In the genomic region with DNA sequence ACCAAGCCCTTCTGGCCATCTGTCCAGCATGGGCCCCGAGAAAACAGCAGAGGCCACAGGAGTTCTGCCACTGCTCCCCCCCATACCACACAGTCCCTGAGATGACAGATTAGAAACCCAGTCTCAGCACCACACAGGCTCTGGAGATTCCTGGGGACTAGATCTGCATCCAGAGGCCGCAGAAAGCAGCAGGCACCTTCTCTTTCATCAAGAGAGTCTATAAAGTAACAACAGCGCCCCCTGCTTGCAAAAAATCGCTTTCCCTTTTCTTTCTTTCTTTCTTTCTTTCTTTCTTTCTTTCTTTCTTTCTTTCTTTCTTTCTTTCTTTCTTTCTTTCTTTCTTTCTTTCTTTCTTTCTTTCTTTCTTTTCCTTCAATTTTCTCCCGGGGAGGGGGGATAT, we compare ENCODE assay signal across 8 mouse cellular contexts. TPM values are rescaled to one million over a fixed set of nuclear protein-coding genes. Genes with fewer than 3 reads are reported as not detected.
DNase-seq lines count a peak whose midpoint lies in the region; ATAC-seq lines count a peak whose summit lies in the region.

No protein-coding gene starts in this region.

- no peak overlapping the region for H3K27ac ChIP-seq in embryonic facial prominence, embryonic 11.5 days (replicated peaks; ENCODE audit: low read depth, low read length)
- no peak overlapping the region for H3K27ac ChIP-seq in liver, embryonic 13.5 days

- H3K9ac ChIP-seq in embryonic facial prominence, embryonic 11.5 days (replicated peaks; ENCODE audit: low read length): no peak overlapping the region; the same call in 1 of the 2 replicates
- H3K9ac ChIP-seq in liver, embryonic 13.5 days: no peak overlapping the region

- 4% methylated on average over 5 of the region's 5 CpGs for WGBS in embryonic facial prominence, embryonic 11.5 days
- 7% methylated on average over 5 of the region's 5 CpGs for WGBS in liver, embryonic 13.5 days (ENCODE audit: insufficient replicate concordance)

- H3K9me3 ChIP-seq in embryonic facial prominence, embryonic 11.5 days (replicated peaks; ENCODE audit: control insufficient read depth, low read length): no peaks in the 10 kb centered on the region
- H3K9me3 ChIP-seq in liver, embryonic 13.5 days (replicated peaks): no peaks in the 10 kb centered on the region

- H3K4me3 ChIP-seq in embryonic facial prominence, embryonic 11.5 days (ENCODE audit: low read depth, low read length): no peak overlapping the region
- no peak overlapping the region for H3K4me3 ChIP-seq in liver, embryonic 13.5 days (replicated peaks)

- H3K36me3 ChIP-seq in embryonic facial prominence, embryonic 11.5 days (replicated peaks; ENCODE audit: control insufficient read depth, insufficient read depth, low read depth, low read length): no peaks in the 10 kb centered on the region
- no peaks in the 10 kb centered on the region for H3K36me3 ChIP-seq in liver, embryonic 13.5 days

- H3K4me1 ChIP-seq in embryonic facial prominence, embryonic 11.5 days (ENCODE audit: control insufficient read depth, insufficient read depth, low read length): peaks cover 16% of the 10 kb centered on the region
- H3K4me1 ChIP-seq in liver, embryonic 13.5 days (replicated peaks): peaks cover 33% of the 10 kb centered on the region

- H3K4me2 ChIP-seq in embryonic facial prominence, embryonic 11.5 days (ENCODE audit: low read depth, low read length): no peak overlapping the region
- 0 out of 2 replicates have a peak overlapping the region, but pooled peaks have one; percentile 74 for H3K4me2 ChIP-seq in liver, embryonic 13.5 days

- H3K27me3 ChIP-seq in embryonic facial prominence, embryonic 11.5 days (ENCODE audit: control insufficient read depth, insufficient read depth, low read length): peaks cover 42% of the 10 kb centered on the region
- peaks cover 77% of the 10 kb centered on the region for H3K27me3 ChIP-seq in liver, embryonic 13.5 days

- DNase-seq in gastrocnemius, postnatal 10 days: peak; percentile 47
- no peak for DNase-seq in gastrocnemius, postnatal 25 days
- peak; percentile 63 for DNase-seq in right cerebral cortex, postnatal 14 days
- DNase-seq in right cerebral cortex, postnatal 25 days: no peak
- DNase-seq in embryonic facial prominence, embryonic 11.5 days (ENCODE audit: low spot score): peak; percentile 73
- no peak for DNase-seq in liver, embryonic 13.5 days
- no peak for DNase-seq in urinary bladder, postnatal 4 days (ENCODE audit: low spot score in 2 of 2)

- no peak for ATAC-seq in embryonic facial prominence, embryonic 11.5 days (replicated peaks; ENCODE audit: insufficient number of reproducible peaks, low FRiP score, low TSS enrichment, low read depth)
- ATAC-seq in liver, embryonic 13.5 days (ENCODE audit: low read depth): no peak
- ATAC-seq in activated CD4-positive, CD25-positive, alpha-beta regulatory T cell, adult 4 months: no peak

RNA-seq across cellular contexts. Expression of gene Fgf15, which starts 2.1 kb away (rescaled TPM):
- not detected for total RNA-seq in gastrocnemius, postnatal 10 days (2021)
- total RNA-seq in gastrocnemius, postnatal 25 days (2021): not detected
- polyA plus RNA-seq in embryonic facial prominence, embryonic 11.5 days (2014; fragmentation: Nextera tagmentation; extraction: Ambion mirVana): 25.4 and 29.1 TPM in 2 replicates
- polyA plus RNA-seq in liver, embryonic 13.5 days (2015; fragmentation: Nextera tagmentation; extraction: Ambion mirVana): 0.07 and 0.14 TPM in 2 replicates
- polyA plus RNA-seq in activated CD4-positive, CD25-positive, alpha-beta regulatory T cell, adult 4 months (2017; shearing (Covaris generic)): not detected

RNA-seq across cellular contexts. Expression of gene LTO1, which starts 20.7 kb away (rescaled TPM):
- 10 to 100 TPM; 12.1 to 12.9 TPM for total RNA-seq in gastrocnemius, postnatal 10 days (2021)
- total RNA-seq in gastrocnemius, postnatal 25 days (2021): 1 to 10 TPM; 7.0 to 8.4 TPM
- polyA plus RNA-seq in embryonic facial prominence, embryonic 11.5 days (2014; fragmentation: Nextera tagmentation; extraction: Ambion mirVana): 21.0 and 24.5 TPM in 2 replicates
- polyA plus RNA-seq in liver, embryonic 13.5 days (2015; fragmentation: Nextera tagmentation; extraction: Ambion mirVana): 9.6 and 11.2 TPM in 2 replicates
- polyA plus RNA-seq in activated CD4-positive, CD25-positive, alpha-beta regulatory T cell, adult 4 months (2017; shearing (Covaris generic)): 10 to 100 TPM; 34.4 to 34.5 TPM

RNA-seq across cellular contexts. Expression of gene Ccnd1, which starts 45.5 kb away (rescaled TPM):
- 10 to 100 TPM; 34.7 to 51.6 TPM for total RNA-seq in gastrocnemius, postnatal 10 days (2021)
- total RNA-seq in gastrocnemius, postnatal 25 days (2021): 10 to 100 TPM; 11.4 to 14.1 TPM
- 208 and 223 TPM in 2 replicates for polyA plus RNA-seq in embryonic facial prominence, embryonic 11.5 days (2014; fragmentation: Nextera tagmentation; extraction: Ambion mirVana)
- 36.8 and 50.3 TPM in 2 replicates for polyA plus RNA-seq in liver, embryonic 13.5 days (2015; fragmentation: Nextera tagmentation; extraction: Ambion mirVana)
- polyA plus RNA-seq in activated CD4-positive, CD25-positive, alpha-beta regulatory T cell, adult 4 months (2017; shearing (Covaris generic)): 1 to 10 TPM; 1.1 to 1.2 TPM

RNA-seq across cellular contexts. Expression of gene Fgf4, which starts 47.0 kb away (rescaled TPM):
- total RNA-seq in gastrocnemius, postnatal 10 days (2021): under 1 TPM; 0.09 to 0.27 TPM
- total RNA-seq in gastrocnemius, postnatal 25 days (2021): under 1 TPM in 1 of 2 experiments, not detected in 1; 0.27 TPM
- 0.07 TPM in 1 of 2 replicates, not detected in the other for polyA plus RNA-seq in embryonic facial prominence, embryonic 11.5 days (2014; fragmentation: Nextera tagmentation; extraction: Ambion mirVana)
- 0.03 TPM in 1 of 2 replicates, not detected in the other for polyA plus RNA-seq in liver, embryonic 13.5 days (2015; fragmentation: Nextera tagmentation; extraction: Ambion mirVana)
- polyA plus RNA-seq in activated CD4-positive, CD25-positive, alpha-beta regulatory T cell, adult 4 months (2017; shearing (Covaris generic)): not detected

RNA-seq across cellular contexts. Expression of gene Fgf3, which starts 56.3 kb away (rescaled TPM):
- total RNA-seq in gastrocnemius, postnatal 10 days (2021): not detected
- total RNA-seq in gastrocnemius, postnatal 25 days (2021): not detected
- polyA plus RNA-seq in embryonic facial prominence, embryonic 11.5 days (2014; fragmentation: Nextera tagmentation; extraction: Ambion mirVana): 0.61 and 1.0 TPM in 2 replicates
- polyA plus RNA-seq in liver, embryonic 13.5 days (2015; fragmentation: Nextera tagmentation; extraction: Ambion mirVana): 0.16 and 0.31 TPM in 2 replicates
- not detected for polyA plus RNA-seq in activated CD4-positive, CD25-positive, alpha-beta regulatory T cell, adult 4 months (2017; shearing (Covaris generic))

Comparison
In these comparisons a context has a peak if more than half of its experiments do, and no peak if none do; other contexts are left out.
1. DNase-seq: peak in gastrocnemius, postnatal 10 days (single experiment), right cerebral cortex, postnatal 14 days (single experiment) and embryonic facial prominence, embryonic 11.5 days (single experiment); none in gastrocnemius, postnatal 25 days (single experiment), right cerebral cortex, postnatal 25 days (single experiment), liver, embryonic 13.5 days (single experiment) and urinary bladder, postnatal 4 days (0 of 2).
2. RNA of gene Fgf15, which starts 2.1 kb away (polyA plus RNA-seq): 25.4 to 29.1 TPM in embryonic facial prominence, embryonic 11.5 days; not detected in activated CD4-positive, CD25-positive, alpha-beta regulatory T cell, adult 4 months and 0.07 to 0.14 TPM in liver, embryonic 13.5 days; every median in the first group is over 10 times any median in the second.
3. RNA of gene Ccnd1, which starts 45.5 kb away (polyA plus RNA-seq): 208 to 223 TPM in embryonic facial prominence, embryonic 11.5 days and 36.8 to 50.3 TPM in liver, embryonic 13.5 days; 1.1 to 1.2 TPM in activated CD4-positive, CD25-positive, alpha-beta regulatory T cell, adult 4 months; every median in the first group is over 10 times any median in the second.